Mouse (Mus musculus): ENCODE measurements around the gene Por.

The Por gene

GRCm38 (mm10) chr5:135657128-135657527 lies 12.7 kb upstream of the Por start:
- DNase-seq (ENCODE audit: low spot score in 2 of 2) = no peak

GRCm38 (mm10) chr5:135657703-135658373 lies 12.0 kb upstream of the Por start:
- no peak for DNase-seq (ENCODE audit: low spot score in 2 of 2)

DNA sequence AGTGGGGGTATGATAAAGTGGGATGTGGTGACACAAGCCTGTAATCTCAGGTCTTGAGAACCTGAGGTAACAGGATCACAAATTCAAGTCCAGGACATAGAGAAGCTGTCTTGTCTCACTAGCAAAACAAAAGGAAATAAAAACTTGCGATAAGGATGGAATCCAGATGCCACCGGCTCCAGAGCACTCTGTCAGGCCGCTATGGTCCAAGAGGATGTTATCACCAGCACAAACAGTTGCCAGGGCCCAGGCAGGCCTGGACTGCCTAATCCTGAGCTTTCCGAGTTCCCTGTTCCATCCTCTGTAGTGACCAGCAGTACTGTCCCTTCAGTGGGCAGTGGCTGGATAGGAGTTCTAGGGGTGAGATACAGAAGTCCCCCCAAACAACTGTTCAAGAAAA lies 9.9 kb upstream of the Por start:
- no peak for DNase-seq (ENCODE audit: low spot score in 2 of 2)

GRCm38 (mm10) chr5:135660535-135660934 lies 9.3 kb upstream of the Por start:
- DNase-seq (ENCODE audit: low spot score in 2 of 2) = no peak

GRCm38 (mm10) chr5:135666890-135667289 lies 2.9 kb upstream of the Por start:
- DNase-seq (ENCODE audit: low spot score in 2 of 2) = no peak

DNA sequence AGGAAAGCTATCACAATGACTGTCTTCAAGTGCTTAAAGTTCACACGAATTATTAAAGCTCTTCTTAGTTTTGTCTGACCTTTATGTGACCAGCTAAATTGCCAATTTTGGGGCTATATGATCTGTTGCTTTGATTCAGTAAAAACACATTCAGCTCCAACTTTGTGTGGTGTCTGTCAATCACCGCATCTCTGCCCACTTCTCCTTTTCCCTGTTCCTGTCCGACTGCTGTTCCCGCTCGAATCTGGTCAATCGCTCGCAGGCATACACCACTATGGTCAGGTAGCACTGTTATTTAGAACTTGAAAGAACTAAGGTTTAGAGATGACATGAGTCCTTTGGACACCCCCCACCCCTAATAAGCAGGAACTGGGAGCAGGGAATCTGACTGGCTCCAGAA lies 1.8 kb upstream of the Por start:
- no peak for DNase-seq (ENCODE audit: low spot score in 2 of 2)

GRCm38 (mm10) chr5:135670881-135671280 lies 1.0 kb downstream of the Por start:
- no peak for DNase-seq (ENCODE audit: low spot score in 2 of 2)

DNA sequence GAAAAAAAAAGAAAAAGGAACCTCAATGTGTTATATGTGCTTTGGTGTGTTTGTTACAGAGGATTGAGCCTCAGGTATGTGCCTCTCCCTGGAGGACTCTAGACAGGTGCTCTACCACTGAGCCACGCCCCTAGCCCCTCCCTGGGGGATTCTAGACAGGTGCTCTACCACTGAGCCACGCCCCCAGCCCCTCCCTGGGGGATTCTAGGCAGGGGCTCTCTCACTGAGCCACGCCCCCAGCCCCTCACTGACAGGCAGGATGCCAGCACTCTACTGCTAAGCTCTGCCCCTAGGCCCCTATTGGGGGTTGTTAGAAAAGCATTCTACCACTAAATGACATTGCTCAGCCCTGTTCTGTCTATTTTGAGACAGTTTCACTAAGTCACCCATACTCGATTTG lies 2.7 kb downstream of the Por start:
- DNase-seq (ENCODE audit: low spot score in 2 of 2) = no peak

DNA sequence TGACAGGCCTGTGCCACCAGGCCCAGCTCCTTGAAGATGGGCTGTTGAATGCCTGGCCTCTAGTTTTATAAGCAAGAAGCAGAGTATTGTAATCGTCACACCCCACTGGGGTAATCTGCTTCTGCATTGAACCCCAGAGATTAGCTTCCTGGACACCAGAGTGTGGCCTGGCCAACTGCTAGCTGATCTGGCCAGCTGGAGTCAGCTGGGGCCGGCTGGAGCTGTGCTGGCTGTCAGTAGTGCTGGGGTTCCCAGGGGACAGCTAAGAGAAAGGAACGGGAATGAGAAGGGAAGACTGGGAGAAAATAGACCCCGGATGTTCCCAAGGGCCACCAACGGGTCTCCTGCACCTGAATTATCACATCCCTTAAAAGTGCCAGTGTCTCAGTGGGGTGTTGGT lies 3.1 kb downstream of the Por start:
- no peak for DNase-seq (ENCODE audit: low spot score in 2 of 2)

DNA sequence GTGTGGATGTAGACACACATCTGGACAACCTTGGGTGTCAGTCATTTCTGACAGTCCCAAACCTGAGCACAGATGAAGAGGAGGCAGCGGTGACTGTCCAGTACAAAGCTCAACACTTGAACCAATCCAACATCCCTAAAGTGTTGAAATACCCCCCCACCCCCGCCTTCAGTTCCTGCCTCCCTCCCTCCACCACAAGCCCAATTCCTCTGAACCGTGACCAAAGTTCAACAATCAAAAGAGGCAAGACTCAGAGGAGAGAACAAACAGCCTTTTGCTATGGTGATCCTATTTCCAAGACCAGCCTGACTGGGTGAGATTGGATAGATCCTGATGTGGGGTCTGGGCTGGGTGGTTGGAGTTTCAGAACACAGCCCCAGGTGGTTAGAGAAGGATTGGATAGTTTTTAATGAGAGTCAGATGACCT lies 4.5 kb downstream of the Por start:
- no peak for DNase-seq (ENCODE audit: low spot score in 2 of 2)

GRCm38 (mm10) chr5:135674821-135675220 lies 5.0 kb downstream of the Por start:
- no peak for DNase-seq (ENCODE audit: low spot score in 2 of 2)

DNA sequence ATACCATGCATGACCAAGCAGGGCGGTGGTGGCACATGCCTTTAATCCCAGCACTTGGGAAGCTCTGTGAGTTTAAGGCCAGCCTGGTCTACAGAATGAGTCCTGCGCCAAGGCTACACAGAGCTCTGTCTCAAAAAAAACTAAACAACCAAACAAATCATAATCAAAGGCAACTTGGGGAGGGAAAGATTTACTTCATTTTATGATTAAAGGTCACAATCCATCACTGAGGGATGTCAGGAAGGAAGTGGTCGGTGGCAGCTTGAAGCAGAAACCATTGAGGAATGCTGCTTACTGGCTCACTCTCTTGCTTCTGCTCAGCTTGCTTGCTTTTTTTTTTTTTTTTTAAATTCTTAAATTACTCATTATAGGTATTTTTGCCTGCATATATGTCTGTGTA lies 6.9 kb downstream of the Por start:
- DNase-seq (ENCODE audit: low spot score in 2 of 2) = no peak

- DNase-seq (ENCODE audit: low spot score in 2 of 2) = no peak
These were observed 7.4 kb downstream of the Por start for GRCm38 (mm10) chr5:135677251-135677650.

GRCm38 (mm10) chr5:135678481-135678880 lies 8.6 kb downstream of the Por start:
- no peak for DNase-seq (ENCODE audit: low spot score in 2 of 2)

GRCm38 (mm10) chr5:135680967-135681545 lies 11.2 kb downstream of the Por start:
- DNase-seq (ENCODE audit: low spot score in 2 of 2) = no peak

DNA sequence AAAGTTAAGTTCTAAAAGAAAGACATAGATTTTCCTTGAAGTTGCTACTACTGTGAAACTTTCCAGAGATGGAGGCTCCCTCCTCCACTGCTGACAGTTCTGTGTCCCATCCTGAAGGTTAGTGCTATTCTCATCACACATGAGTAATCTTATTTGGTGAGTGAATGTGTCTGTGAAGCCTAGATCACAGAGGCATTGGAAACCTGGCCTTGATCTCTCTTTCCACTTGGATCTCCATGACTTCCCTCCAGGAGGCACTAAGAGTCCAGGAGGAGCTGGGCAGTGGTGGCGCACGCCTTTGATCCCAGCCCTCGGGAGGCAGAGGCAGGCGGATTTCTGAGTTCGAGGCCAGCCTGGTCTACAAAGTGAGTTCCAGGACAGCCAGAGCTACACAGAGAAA lies 12.2 kb downstream of the Por start:
- DNase-seq (ENCODE audit: low spot score in 2 of 2) = no peak

- DNase-seq (ENCODE audit: low spot score in 2 of 2) = no peak
These were observed 13.2 kb downstream of the Por start for GRCm38 (mm10) chr5:135682942-135683570.

DNA sequence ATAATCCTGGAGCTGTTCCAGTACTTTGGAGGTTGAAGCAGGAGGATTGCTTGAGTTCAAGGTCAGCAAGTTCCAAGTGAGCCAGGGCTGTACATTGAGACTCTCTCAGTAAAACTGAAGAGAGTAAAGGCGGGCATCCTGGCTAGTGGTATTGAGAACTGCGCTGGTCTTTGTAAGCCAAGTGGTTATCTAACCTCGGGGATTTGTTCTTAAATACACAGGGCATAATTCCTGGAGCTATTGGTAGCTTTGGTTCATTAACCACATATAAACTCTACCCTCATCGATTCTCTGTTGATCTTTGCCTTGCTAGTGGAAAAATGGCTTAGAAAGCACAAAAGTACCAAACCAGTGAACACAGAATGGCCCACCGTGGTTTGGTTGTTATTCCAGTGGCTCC lies 20.6 kb downstream of the Por start:
- DNase-seq (ENCODE audit: low spot score in 2 of 2) = no peak

DNA sequence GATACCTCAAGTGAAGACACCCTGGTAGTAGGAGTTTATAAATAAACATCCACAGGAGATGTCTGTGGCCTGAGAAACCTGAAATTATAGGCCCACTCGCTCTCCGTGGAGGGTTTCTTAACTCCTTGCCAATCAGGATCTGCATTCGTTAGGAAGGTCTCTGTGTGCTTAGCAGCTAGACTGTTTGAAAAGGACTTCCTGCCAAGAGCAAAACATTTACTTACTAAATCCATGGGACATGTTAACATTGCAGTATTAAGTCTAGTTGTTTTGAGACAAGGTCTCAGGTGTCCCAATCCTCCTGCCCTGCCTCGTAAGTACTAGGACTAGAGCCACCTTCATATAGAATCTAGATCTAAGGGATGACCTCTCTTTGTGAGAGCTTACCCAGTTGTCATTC lies 21.4 kb downstream of the Por start:
- no peak for DNase-seq (ENCODE audit: low spot score in 2 of 2)

DNA sequence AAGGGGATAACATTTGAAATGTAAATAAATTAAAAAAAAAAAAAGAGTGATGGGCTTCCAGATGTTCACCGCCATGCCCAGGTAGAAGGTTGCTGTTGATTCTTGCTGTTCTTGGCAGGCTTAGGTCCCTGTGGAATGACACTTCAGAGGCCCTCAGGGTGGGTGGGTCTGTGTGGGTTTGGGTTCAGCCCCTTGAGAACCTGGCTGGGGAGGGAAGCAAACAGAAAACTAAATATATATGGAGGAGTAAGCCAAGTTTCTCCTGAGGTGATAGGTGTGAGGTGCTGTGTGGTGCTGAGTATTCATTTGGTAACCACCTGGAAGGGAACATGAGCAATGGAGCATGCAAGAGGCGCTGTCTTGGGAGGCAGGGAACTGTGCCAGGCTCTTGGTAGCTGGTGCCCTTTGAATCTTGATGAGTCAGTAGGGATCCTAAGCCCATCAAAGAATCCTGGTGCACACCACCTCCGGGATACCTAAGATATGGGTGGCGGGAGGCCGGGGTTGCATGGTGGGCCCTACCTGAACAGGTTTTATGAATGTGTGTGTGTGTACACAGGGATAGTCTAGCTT lies 23.5 kb downstream of the Por start:
- DNase-seq (ENCODE audit: low spot score in 2 of 2) = no peak

- no peak for DNase-seq (ENCODE audit: low spot score in 2 of 2)
These were observed 25.5 kb downstream of the Por start for GRCm38 (mm10) chr5:135695277-135695721.

- no peak for DNase-seq (ENCODE audit: low spot score in 2 of 2)
These were observed 27.9 kb downstream of the Por start for GRCm38 (mm10) chr5:135697711-135698111.

- no peak for DNase-seq (ENCODE audit: low spot score in 2 of 2)
These were observed 31.8 kb downstream of the Por start for GRCm38 (mm10) chr5:135701601-135702000.

All from spleen, postnatal 10 days (tissue).